Mouse (Mus musculus): Measurements from ENCODE around the gene Lipe.
"Not testable (repeated sequence)": the region's sequence is repeated elsewhere in the genome, so short reads cannot be mapped to it uniquely, and the experiment has no call there.

The Lipe gene

GRCm38 (mm10) chr7:25398610-25399009 lies at the start of gene Lipe:
TSS of gene Lipe (minus strand) at chr7:25398710.
- DNase-seq = no peak

GRCm38 (mm10) chr7:25440816-25441153 lies 42.3 kb upstream of the Lipe start:
- DNase-seq = no peak

- no peak for DNase-seq
These were observed 41.7 kb upstream of the Lipe start for GRCm38 (mm10) chr7:25439978-25440815.

- DNase-seq = no peak
These were observed 40.8 kb upstream of the Lipe start for GRCm38 (mm10) chr7:25439124-25439822.

- DNase-seq = no peak
These were observed 38.2 kb upstream of the Lipe start for GRCm38 (mm10) chr7:25436704-25437103.

GRCm38 (mm10) chr7:25436226-25436625 lies 37.7 kb upstream of the Lipe start:
- DNase-seq = no peak

GRCm38 (mm10) chr7:25435546-25435851 lies 37.0 kb upstream of the Lipe start:
- DNase-seq = no peak

- DNase-seq = no peak
These were observed 36.4 kb upstream of the Lipe start for GRCm38 (mm10) chr7:25434654-25435545.

GRCm38 (mm10) chr7:25433781-25434560 lies 35.5 kb upstream of the Lipe start:
- DNase-seq = no peak

GRCm38 (mm10) chr7:25433007-25433541 lies 34.6 kb upstream of the Lipe start:
- no peak for DNase-seq

- DNase-seq = no peak
These were observed 33.9 kb upstream of the Lipe start for GRCm38 (mm10) chr7:25432381-25432780.

GRCm38 (mm10) chr7:25429886-25430784 lies 31.6 kb upstream of the Lipe start:
- no peak for DNase-seq

- DNase-seq = no peak
These were observed 29.8 kb upstream of the Lipe start for GRCm38 (mm10) chr7:25428321-25428720.

- no peak for DNase-seq
These were observed 28.6 kb upstream of the Lipe start for GRCm38 (mm10) chr7:25427144-25427543.

GRCm38 (mm10) chr7:25426380-25426779 lies 27.9 kb upstream of the Lipe start:
- DNase-seq = not testable (repeated sequence)

GRCm38 (mm10) chr7:25424429-25424828 lies 25.9 kb upstream of the Lipe start:
- DNase-seq = peak; percentile 19 to 42

GRCm38 (mm10) chr7:25422286-25422841 lies 23.9 kb upstream of the Lipe start:
- no peak for DNase-seq

- no peak for DNase-seq
These were observed 21.4 kb upstream of the Lipe start for GRCm38 (mm10) chr7:25419943-25420342.

GRCm38 (mm10) chr7:25419536-25419935 lies 21.0 kb upstream of the Lipe start:
- DNase-seq = no peak

- no peak for DNase-seq
These were observed 19.1 kb upstream of the Lipe start for GRCm38 (mm10) chr7:25417597-25417996.
